Mouse (Mus musculus): ENCODE results near the gene Rpl41. TPM values are rescaled to one million over a fixed set of nuclear protein-coding genes. Genes with fewer than 3 reads are reported as not detected.

The Rpl41 gene
- 3,668 and 6,742 TPM in 2 replicates for polyA plus RNA-seq (2015; fragmentation: Nextera tagmentation; extraction: Ambion mirVana)

DNA sequence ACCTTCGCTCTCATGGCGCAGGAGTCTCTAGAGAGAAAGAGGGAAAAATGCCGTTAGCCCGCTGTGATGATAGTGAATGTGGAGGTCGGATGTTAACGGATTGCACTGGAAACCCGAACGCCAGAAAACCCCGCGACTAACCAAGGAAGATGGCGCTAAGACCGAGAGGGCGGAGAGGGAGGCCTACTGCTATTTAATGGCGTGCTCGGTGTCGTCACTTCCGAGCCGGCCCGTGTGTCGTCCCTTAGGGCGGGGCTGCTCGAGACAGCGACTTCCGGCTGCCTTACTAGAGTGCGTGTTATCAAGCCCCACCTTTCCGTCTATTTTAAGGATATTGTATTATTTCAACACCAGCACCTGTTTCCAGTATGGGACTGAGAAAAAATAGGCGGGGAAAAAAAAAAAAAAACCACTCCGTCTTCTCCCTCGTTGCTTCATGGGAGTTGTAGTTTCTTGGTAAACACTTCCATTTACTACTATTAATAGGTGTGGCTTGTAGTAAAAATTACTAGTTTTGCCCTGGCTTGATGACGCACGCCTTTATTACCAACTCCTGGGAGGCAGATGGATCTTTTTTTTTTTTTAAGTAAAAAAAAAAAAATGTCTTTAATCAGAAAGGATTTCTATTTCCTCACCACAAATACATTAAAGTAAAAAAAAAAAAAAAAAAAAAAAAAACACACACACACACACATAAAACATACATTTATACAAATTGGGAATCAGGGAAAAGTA, at the start of gene Rpl41:
Rpl41 (minus strand) TSS at position 359 of the 735 bp plus-strand sequence.

DNA sequence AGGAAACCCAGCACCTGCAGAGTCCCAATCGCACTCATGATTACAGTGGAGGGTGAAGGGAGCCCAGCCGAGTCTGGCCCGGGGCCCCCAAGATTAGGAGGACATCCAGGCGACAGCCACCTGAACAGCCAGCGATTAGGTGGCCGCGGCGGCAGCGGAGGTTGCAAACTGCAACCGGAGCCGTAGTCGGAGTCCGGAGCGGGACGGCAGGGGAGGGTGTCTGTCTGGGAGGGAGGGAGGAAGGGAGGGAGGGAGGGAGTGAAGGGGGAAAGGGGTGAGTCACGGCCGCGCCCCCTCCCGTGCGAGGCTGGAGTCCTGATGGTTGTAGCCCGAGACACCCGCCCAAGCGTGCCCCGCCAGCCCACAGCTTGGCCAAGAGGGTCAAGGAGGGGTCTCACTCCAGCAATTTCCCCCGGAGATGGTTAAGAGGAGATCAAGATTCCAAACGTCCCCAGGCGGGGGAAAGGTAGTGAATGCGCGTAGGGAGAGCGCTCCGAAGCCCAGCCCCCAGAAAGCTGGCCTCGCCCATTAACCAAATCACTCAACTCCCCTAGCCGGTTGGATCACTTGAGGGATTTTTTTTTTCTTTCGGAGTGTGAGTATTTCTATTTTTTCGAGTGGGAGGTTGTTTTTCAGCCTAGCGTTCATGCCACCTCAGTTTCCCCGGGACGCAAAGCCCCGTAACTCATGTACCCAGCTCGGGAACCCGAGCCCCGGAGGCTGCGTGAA, 40.5 kb upstream of the Rpl41 start, which contains the start of gene Erbb3:
Erbb3 (minus strand) TSS at position 189 of the 729 bp plus-strand sequence.

DNA sequence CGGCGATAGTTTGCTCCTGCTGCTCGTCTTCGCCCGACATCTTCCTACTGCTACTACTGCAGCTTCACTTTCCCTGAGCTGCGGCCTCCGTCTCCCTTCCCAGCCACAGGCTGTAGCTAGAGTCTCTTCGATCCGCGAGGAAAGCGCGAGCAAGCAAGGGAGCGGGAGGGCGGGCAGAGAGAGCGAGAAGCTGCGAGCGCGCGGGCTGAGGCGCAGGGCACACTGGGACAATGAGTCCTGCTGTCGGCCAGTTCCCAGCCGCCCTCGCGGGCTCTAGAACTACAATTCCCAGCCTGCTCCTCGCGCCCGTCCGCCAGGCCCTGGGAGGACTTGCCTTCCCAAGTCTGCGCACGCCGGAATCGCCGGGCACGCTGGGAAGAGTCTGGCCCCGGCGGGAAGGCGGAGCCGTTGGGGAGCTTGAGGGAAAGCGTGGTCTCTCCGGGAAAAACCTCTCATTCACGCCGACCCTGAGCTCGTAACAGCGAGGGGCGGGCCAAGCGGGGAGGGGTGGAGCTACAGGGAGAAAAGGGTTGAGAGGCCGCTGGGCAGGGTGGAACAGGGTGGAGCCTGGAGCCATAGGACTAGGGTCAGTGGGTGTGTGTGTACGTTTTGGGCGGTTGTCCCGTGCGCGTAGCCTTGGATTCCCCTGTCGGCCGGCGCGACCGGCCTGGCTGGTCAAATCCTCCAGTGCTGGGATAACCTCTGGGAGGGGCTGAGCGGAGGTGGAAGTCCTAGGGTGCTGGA, 16.9 kb upstream of the Rpl41 start, which contains the start of gene Pa2g4:
Pa2g4 (minus strand) TSS at position 200 of the 744 bp plus-strand sequence.

DNA sequence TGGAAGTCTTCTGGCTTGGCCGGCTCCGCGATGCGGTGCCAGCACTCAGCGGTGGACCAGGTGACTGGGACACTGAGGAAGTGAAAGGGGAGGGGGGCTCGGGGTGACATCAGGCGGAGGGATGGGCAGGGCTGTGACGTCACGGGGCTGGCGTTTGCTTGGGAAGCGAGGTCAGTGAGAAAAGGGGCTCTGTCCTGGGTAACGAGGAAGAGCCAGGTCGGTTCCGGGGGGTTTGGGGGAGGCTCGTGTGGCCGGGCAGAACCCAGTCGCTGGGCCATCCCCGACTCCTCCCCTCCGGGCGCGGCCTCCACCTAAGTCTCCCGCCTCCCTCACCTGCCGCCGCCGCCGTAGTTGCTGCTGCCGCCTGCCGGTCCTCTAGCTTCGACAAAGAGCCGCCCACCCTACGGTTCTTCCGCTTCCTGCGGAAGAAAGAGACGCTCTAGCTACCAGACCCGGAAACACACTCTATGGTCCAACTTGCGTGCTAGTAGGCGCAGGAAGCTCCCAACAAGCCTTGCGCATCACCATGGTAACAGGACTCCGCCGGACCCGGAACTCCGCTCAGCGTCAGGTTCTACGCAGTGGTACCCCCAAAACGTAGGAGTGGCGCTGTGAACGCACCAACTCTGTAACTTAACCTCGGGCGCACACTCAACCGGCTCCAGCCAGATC, 1.6 kb downstream of the Rpl41 start, which contains the start of gene Zc3h10:
Zc3h10 (minus strand) TSS at position 414 of the 672 bp plus-strand sequence.

DNA sequence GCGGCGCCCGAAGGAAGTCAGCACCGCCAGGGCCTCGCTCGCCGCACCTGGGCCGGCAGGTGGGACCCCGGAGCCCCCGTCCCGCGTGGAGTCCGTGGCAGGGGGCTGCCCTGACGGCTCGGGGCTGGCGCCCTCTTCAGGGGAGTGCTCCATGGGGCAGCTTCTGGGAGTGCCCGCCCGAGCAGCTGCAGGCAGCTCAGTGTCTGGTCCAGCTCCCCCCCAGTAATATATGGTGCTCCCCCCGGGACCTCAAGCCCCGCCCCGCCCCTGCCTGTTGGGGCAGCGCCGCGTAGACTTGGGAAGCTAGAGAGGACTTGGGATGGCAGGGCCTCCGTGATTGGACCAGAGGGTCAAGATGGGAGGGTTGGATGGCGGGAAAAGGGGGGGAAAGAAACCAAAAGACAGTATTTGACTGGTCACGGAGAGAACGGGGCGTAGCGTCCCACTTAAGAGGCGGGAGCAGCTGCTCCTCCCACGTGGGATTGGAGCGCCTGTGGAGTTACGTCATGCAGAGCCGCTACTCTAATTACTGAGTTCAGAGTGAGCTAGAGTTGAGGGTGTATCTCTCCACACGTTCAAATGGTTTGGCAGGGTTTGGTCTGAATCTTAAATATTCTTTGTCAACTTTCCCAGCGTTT, 23.3 kb downstream of the Rpl41 start, which contains the start of gene Esyt1:
Esyt1 (minus strand) TSS at position 201 of the 638 bp plus-strand sequence.

DNA sequence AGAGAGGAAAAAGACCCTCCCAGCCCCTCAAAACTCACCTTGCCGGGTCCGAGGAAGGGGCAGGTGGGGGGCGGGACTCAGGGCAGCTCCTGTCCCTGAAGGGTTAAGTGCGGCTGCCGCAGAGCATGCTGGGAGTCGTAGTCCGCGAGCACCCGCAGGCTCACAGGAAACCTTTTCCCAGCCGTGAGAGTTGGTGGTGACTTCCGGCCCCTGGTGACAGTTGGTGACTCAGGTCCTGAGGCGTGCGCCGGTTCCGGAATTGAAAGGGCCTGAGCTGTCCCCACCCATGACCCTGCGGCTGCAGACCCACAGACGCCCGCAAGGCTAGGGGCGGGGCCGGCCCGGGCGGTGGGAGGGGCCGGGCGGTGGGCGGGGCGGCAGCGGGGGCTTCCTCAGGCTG, 50.5 kb downstream of the Rpl41 start, which contains the start of gene Myl6b:
Myl6b (minus strand) TSS at position 96 of the 400 bp plus-strand sequence.

Small RNA genes lying within 50 kb of the gene (microRNA-seq; reads per million reads assigned to microRNA genes)
- gene Gm47275 (ENCODE audit: borderline replicate concordance, insufficient number of aligned reads) (not detected), gene Mir6916 (ENCODE audit: borderline replicate concordance, insufficient number of aligned reads) (not detected), gene Mir6917 (ENCODE audit: borderline replicate concordance, insufficient number of aligned reads) (not detected)

Other genes starting within 250 kb of the Rpl41 start
- 10.9 and 16.2 TPM in 2 replicates for gene Pan2, start 246.0 kb downstream of the Rpl41 start, polyA plus RNA-seq (2015; fragmentation: Nextera tagmentation; extraction: Ambion mirVana)
- 400 and 428 TPM in 2 replicates for gene Cnpy2, start 226.8 kb downstream of the Rpl41 start, polyA plus RNA-seq (2015; fragmentation: Nextera tagmentation; extraction: Ambion mirVana)
- gene Cs, start 211.6 kb downstream of the Rpl41 start, polyA plus RNA-seq (2015; fragmentation: Nextera tagmentation; extraction: Ambion mirVana): 71.7 and 98.5 TPM in 2 replicates
- 18.7 and 34.1 TPM in 2 replicates for gene Coq10a, start 180.3 kb downstream of the Rpl41 start, polyA plus RNA-seq (2015; fragmentation: Nextera tagmentation; extraction: Ambion mirVana)
- gene Ankrd52, start 172.2 kb downstream of the Rpl41 start, polyA plus RNA-seq (2015; fragmentation: Nextera tagmentation; extraction: Ambion mirVana): 6.2 and 9.2 TPM in 2 replicates
- gene Slc39a5, start 148.1 kb downstream of the Rpl41 start, polyA plus RNA-seq (2015; fragmentation: Nextera tagmentation; extraction: Ambion mirVana): 1.5 and 1.7 TPM in 2 replicates
- gene Nabp2, start 137.8 kb downstream of the Rpl41 start, polyA plus RNA-seq (2015; fragmentation: Nextera tagmentation; extraction: Ambion mirVana): 66.1 and 77.6 TPM in 2 replicates
- gene Rnf41, start 137.6 kb downstream of the Rpl41 start, polyA plus RNA-seq (2015; fragmentation: Nextera tagmentation; extraction: Ambion mirVana): 28.0 and 29.6 TPM in 2 replicates
- 49.6 and 55.3 TPM in 2 replicates for gene Smarcc2, start 90.1 kb downstream of the Rpl41 start, polyA plus RNA-seq (2015; fragmentation: Nextera tagmentation; extraction: Ambion mirVana)
- 1,391 and 2,048 TPM in 2 replicates for gene Myl6, start 55.2 kb downstream of the Rpl41 start, polyA plus RNA-seq (2015; fragmentation: Nextera tagmentation; extraction: Ambion mirVana)
- 1.8 and 4.1 TPM in 2 replicates for gene Myl6b, start 50.6 kb downstream of the Rpl41 start, polyA plus RNA-seq (2015; fragmentation: Nextera tagmentation; extraction: Ambion mirVana)
- 18.3 and 25.7 TPM in 2 replicates for gene Esyt1, start 23.4 kb downstream of the Rpl41 start, polyA plus RNA-seq (2015; fragmentation: Nextera tagmentation; extraction: Ambion mirVana)
- gene Zc3h10, start 1.5 kb downstream of the Rpl41 start, polyA plus RNA-seq (2015; fragmentation: Nextera tagmentation; extraction: Ambion mirVana): 10.9 and 12.5 TPM in 2 replicates
- gene Pa2g4, start 16.7 kb upstream of the Rpl41 start, polyA plus RNA-seq (2015; fragmentation: Nextera tagmentation; extraction: Ambion mirVana): 61.0 and 89.3 TPM in 2 replicates
- 2.7 and 4.1 TPM in 2 replicates for gene Erbb3, start 40.3 kb upstream of the Rpl41 start, polyA plus RNA-seq (2015; fragmentation: Nextera tagmentation; extraction: Ambion mirVana)
- 691 and 706 TPM in 2 replicates for gene Rps26, start 77.4 kb upstream of the Rpl41 start, polyA plus RNA-seq (2015; fragmentation: Nextera tagmentation; extraction: Ambion mirVana)
- gene Ikzf4, start 96.7 kb upstream of the Rpl41 start, polyA plus RNA-seq (2015; fragmentation: Nextera tagmentation; extraction: Ambion mirVana): 2.3 and 2.9 TPM in 2 replicates
- gene Suox, start 124.8 kb upstream of the Rpl41 start, polyA plus RNA-seq (2015; fragmentation: Nextera tagmentation; extraction: Ambion mirVana): 13.4 and 18.0 TPM in 2 replicates
- gene Rab5b, start 147.0 kb upstream of the Rpl41 start, polyA plus RNA-seq (2015; fragmentation: Nextera tagmentation; extraction: Ambion mirVana): 71.5 and 84.4 TPM in 2 replicates
- gene Pmel, start 154.9 kb upstream of the Rpl41 start, polyA plus RNA-seq (2015; fragmentation: Nextera tagmentation; extraction: Ambion mirVana): 1.2 and 1.6 TPM in 2 replicates
- gene Cdk2, start 155.7 kb upstream of the Rpl41 start, polyA plus RNA-seq (2015; fragmentation: Nextera tagmentation; extraction: Ambion mirVana): 25.1 and 41.0 TPM in 2 replicates
- 5.6 and 7.5 TPM in 2 replicates for gene Dgka, start 195.6 kb upstream of the Rpl41 start, polyA plus RNA-seq (2015; fragmentation: Nextera tagmentation; extraction: Ambion mirVana)
- gene Pym1, start 198.6 kb upstream of the Rpl41 start, polyA plus RNA-seq (2015; fragmentation: Nextera tagmentation; extraction: Ambion mirVana): 27.0 and 29.1 TPM in 2 replicates
- gene Mmp19, start 241.6 kb upstream of the Rpl41 start, polyA plus RNA-seq (2015; fragmentation: Nextera tagmentation; extraction: Ambion mirVana): 3.0 and 8.9 TPM in 2 replicates